Mouse (Mus musculus): ENCODE results near the gene Syngr2.
A peak's percentile ranks its signal among the peaks of the same experiment; 100 is the strongest.

Gene Syngr2

GRCm38 (mm10) chr11:117838572-117838971 lies 29.1 kb downstream of the Syngr2 start:
- Histone ChIP-seq H3K4me3 (replicated peaks; ENCODE audit: low read length) (peak overlapping the region; percentile 26; the same call in 1 of the 2 replicates), H3K9me3 (ENCODE audit: low read length) (no peaks in the 10 kb centered on the region), H3K4me1 (replicated peaks; ENCODE audit: low read depth, low read length) (peaks cover 67% of the 10 kb centered on the region), H3K27me3 (ENCODE audit: insufficient read depth, low read length) (no peaks in the 10 kb centered on the region), H3K36me3 (ENCODE audit: insufficient read depth, low read length) (no peaks in the 10 kb centered on the region)
- TF ChIP-seq POU5F1 (IDR thresholded peaks at IDR 0.05; ENCODE audit: borderline replicate concordance, low read length) (no peak), NANOG (IDR thresholded peaks at IDR 0.05; ENCODE audit: borderline replicate concordance, low read length) (no peak), CTCF (conservative IDR thresholded peaks at IDR 0.05; ENCODE audit: low read length) (no peak)

GRCm38 (mm10) chr11:117839021-117839420 lies 29.6 kb downstream of the Syngr2 start:
- no peaks in the 10 kb centered on the region for H3K9me3 ChIP-seq (ENCODE audit: low read length)
- TF ChIP-seq CTCF (conservative IDR thresholded peaks at IDR 0.05; ENCODE audit: low read length) (no peak), POU5F1 (IDR thresholded peaks at IDR 0.05; ENCODE audit: borderline replicate concordance, low read length) (no peak), NANOG (IDR thresholded peaks at IDR 0.05; ENCODE audit: borderline replicate concordance, low read length) (no peak)
- no peaks in the 10 kb centered on the region for H3K27me3 ChIP-seq (ENCODE audit: insufficient read depth, low read length)
- H3K36me3 ChIP-seq (ENCODE audit: insufficient read depth, low read length), result no peaks in the 10 kb centered on the region
- no peak overlapping the region for H3K4me3 ChIP-seq (replicated peaks; ENCODE audit: low read length)
- H3K4me1 ChIP-seq (replicated peaks; ENCODE audit: low read depth, low read length), result peaks cover 63% of the 10 kb centered on the region

GRCm38 (mm10) chr11:117840910-117841309 lies 31.4 kb downstream of the Syngr2 start:
- peaks cover 49% of the 10 kb centered on the region for H3K4me1 ChIP-seq (replicated peaks; ENCODE audit: low read depth, low read length)
- TF ChIP-seq POU5F1 (IDR thresholded peaks at IDR 0.05; ENCODE audit: borderline replicate concordance, low read length), result no peak
- TF ChIP-seq NANOG (IDR thresholded peaks at IDR 0.05; ENCODE audit: borderline replicate concordance, low read length), result no peak
- TF ChIP-seq CTCF (conservative IDR thresholded peaks at IDR 0.05; ENCODE audit: low read length), result no peak
- no peaks in the 10 kb centered on the region for H3K27me3 ChIP-seq (ENCODE audit: insufficient read depth, low read length)
- H3K9me3 ChIP-seq (ENCODE audit: low read length), result no peaks in the 10 kb centered on the region
- H3K4me3 ChIP-seq (replicated peaks; ENCODE audit: low read length), result no peak overlapping the region
- H3K36me3 ChIP-seq (ENCODE audit: insufficient read depth, low read length), result no peaks in the 10 kb centered on the region

DNA sequence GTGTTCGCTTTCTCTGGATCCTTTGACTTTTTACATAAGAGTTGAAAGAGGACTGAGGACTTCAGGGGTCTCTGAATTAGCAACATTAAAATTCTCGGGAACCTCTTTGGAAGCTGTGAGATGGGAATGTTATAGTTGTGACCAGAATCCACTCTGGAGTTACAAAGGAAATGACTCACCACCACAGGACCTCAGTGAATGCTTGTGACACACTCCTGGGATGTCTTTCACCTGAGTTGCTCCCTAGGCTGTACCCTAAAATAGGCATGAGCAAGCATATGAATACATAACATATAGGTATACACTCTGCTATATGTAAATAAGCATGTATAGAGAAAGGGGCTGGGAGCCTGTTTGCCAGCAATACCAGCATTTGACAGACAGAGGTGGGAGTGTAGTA lies 34.0 kb downstream of the Syngr2 start:
- no peaks in the 10 kb centered on the region for H3K27me3 ChIP-seq (ENCODE audit: insufficient read depth, low read length)
- H3K4me1 ChIP-seq (replicated peaks; ENCODE audit: low read depth, low read length), result peaks cover 52% of the 10 kb centered on the region
- H3K4me3 ChIP-seq (replicated peaks; ENCODE audit: low read length), result no peak overlapping the region
- no peak for TF ChIP-seq NANOG (IDR thresholded peaks at IDR 0.05; ENCODE audit: borderline replicate concordance, low read length)
- no peak for TF ChIP-seq POU5F1 (IDR thresholded peaks at IDR 0.05; ENCODE audit: borderline replicate concordance, low read length)
- no peak for TF ChIP-seq CTCF (conservative IDR thresholded peaks at IDR 0.05; ENCODE audit: low read length)
- H3K36me3 ChIP-seq (ENCODE audit: insufficient read depth, low read length), result no peaks in the 10 kb centered on the region
- H3K9me3 ChIP-seq (ENCODE audit: low read length), result no peaks in the 10 kb centered on the region

GRCm38 (mm10) chr11:117844997-117845396 lies 35.5 kb downstream of the Syngr2 start:
- no peaks in the 10 kb centered on the region for H3K9me3 ChIP-seq (ENCODE audit: low read length)
- no peaks in the 10 kb centered on the region for H3K36me3 ChIP-seq (ENCODE audit: insufficient read depth, low read length)
- TF ChIP-seq NANOG (IDR thresholded peaks at IDR 0.05; ENCODE audit: borderline replicate concordance, low read length), result no peak
- no peak for TF ChIP-seq CTCF (conservative IDR thresholded peaks at IDR 0.05; ENCODE audit: low read length)
- TF ChIP-seq POU5F1 (IDR thresholded peaks at IDR 0.05; ENCODE audit: borderline replicate concordance, low read length), result no peak
- no peaks in the 10 kb centered on the region for H3K27me3 ChIP-seq (ENCODE audit: insufficient read depth, low read length)
- H3K4me1 ChIP-seq (replicated peaks; ENCODE audit: low read depth, low read length), result peaks cover 40% of the 10 kb centered on the region
- H3K4me3 ChIP-seq (replicated peaks; ENCODE audit: low read length), result no peak overlapping the region

DNA sequence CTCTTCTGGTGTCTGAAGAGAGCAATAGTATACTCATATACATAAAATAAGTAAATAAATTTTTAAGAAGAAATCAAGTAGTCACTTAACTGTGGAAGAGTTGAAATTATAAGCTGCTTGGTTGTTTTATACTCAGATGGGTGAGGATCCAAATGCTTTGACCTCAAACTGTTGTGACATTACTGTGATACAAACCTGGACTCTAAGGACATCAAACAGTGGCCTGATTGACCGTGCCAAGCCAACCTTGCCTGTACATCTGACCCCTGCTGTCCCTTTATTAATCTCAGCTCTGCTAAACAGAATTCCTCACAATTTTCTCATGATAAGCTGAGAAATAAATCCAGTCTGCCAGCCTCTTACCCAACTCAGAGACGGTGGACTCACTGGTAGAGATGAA lies 36.2 kb downstream of the Syngr2 start:
- peaks cover 6% of the 10 kb centered on the region for H3K36me3 ChIP-seq (ENCODE audit: insufficient read depth, low read length)
- no peaks in the 10 kb centered on the region for H3K9me3 ChIP-seq (ENCODE audit: low read length)
- H3K4me1 ChIP-seq (replicated peaks; ENCODE audit: low read depth, low read length), result peaks cover 45% of the 10 kb centered on the region
- no peak overlapping the region for H3K4me3 ChIP-seq (replicated peaks; ENCODE audit: low read length)
- no peaks in the 10 kb centered on the region for H3K27me3 ChIP-seq (ENCODE audit: insufficient read depth, low read length)
- no peak for TF ChIP-seq CTCF (conservative IDR thresholded peaks at IDR 0.05; ENCODE audit: low read length)
- TF ChIP-seq NANOG (IDR thresholded peaks at IDR 0.05; ENCODE audit: borderline replicate concordance, low read length), result no peak
- no peak for TF ChIP-seq POU5F1 (IDR thresholded peaks at IDR 0.05; ENCODE audit: borderline replicate concordance, low read length)

- TF ChIP-seq CTCF (conservative IDR thresholded peaks at IDR 0.05; ENCODE audit: low read length) (peak; percentile 39), POU5F1 (IDR thresholded peaks at IDR 0.05; ENCODE audit: borderline replicate concordance, low read length) (no peak)
- H3K36me3 ChIP-seq (ENCODE audit: insufficient read depth, low read length), result peaks cover 13% of the 10 kb centered on the region
- no peaks in the 10 kb centered on the region for H3K9me3 ChIP-seq (ENCODE audit: low read length)
These were observed 37.2 kb downstream of the Syngr2 start for GRCm38 (mm10) chr11:117846640-117847039.

GRCm38 (mm10) chr11:117847593-117848215 lies 38.2 kb downstream of the Syngr2 start:
- no peaks in the 10 kb centered on the region for H3K9me3 ChIP-seq (ENCODE audit: low read length)
- H3K27me3 ChIP-seq (ENCODE audit: insufficient read depth, low read length), result no peaks in the 10 kb centered on the region
- no peak for TF ChIP-seq POU5F1 (IDR thresholded peaks at IDR 0.05; ENCODE audit: borderline replicate concordance, low read length)
- no peak for TF ChIP-seq NANOG (IDR thresholded peaks at IDR 0.05; ENCODE audit: borderline replicate concordance, low read length)
- TF ChIP-seq CTCF (conservative IDR thresholded peaks at IDR 0.05; ENCODE audit: low read length), result no peak
- H3K4me1 ChIP-seq (replicated peaks; ENCODE audit: low read depth, low read length), result peaks cover 58% of the 10 kb centered on the region
- peak overlapping the region; percentile 96 for H3K4me3 ChIP-seq (replicated peaks; ENCODE audit: low read length)
- peaks cover 24% of the 10 kb centered on the region for H3K36me3 ChIP-seq (ENCODE audit: insufficient read depth, low read length)

More at GRCm38 (mm10) chr11:117846640-117847039, 37.2 kb downstream of the Syngr2 start:
- Histone ChIP-seq H3K27me3 (ENCODE audit: insufficient read depth, low read length) (no peaks in the 10 kb centered on the region), H3K4me1 (replicated peaks; ENCODE audit: low read depth, low read length) (peaks cover 47% of the 10 kb centered on the region), H3K4me3 (replicated peaks; ENCODE audit: low read length) (no peak overlapping the region)

All from E14TG2a.4 (cell line).